Mouse (Mus musculus): ENCODE results near the gene Olfr744. TPM values are rescaled to one million over a fixed set of nuclear protein-coding genes. Genes with fewer than 3 reads are reported as not detected.
"Not testable (repeated sequence)": the region's sequence is repeated elsewhere in the genome, so short reads cannot be mapped to it uniquely, and the experiment has no call there.

Gene Olfr744
- not detected for total RNA-seq (2021)
- long read RNA-seq, experiment 1, result 0 reads
- long read RNA-seq, experiment 2, result 0 reads

GRCm38 (mm10) chr14:50614579-50614978 is at the start of gene Olfr744:
TSS of gene Olfr744 (plus strand) at chr14:50614879.
- no peak for DNase-seq (ENCODE audit: low spot score in 2 of 2)

- DNase-seq (ENCODE audit: low spot score in 2 of 2), result not testable (repeated sequence)
Measured at GRCm38 (mm10) chr14:50573056-50573455, 41.6 kb upstream of the Olfr744 start.

- no peak for DNase-seq (ENCODE audit: low spot score in 2 of 2)
Measured at GRCm38 (mm10) chr14:50639088-50639487, 24.4 kb downstream of the Olfr744 start, which contains the start of gene Olfr745. TSS of gene Olfr745 (plus strand) at chr14:50639388.

- DNase-seq (ENCODE audit: low spot score in 2 of 2), result no peak
Measured at GRCm38 (mm10) chr14:50646783-50647182, 32.1 kb downstream of the Olfr744 start, which contains the start of gene Olfr746. TSS of gene Olfr746 (plus strand) at chr14:50647083.

Other genes starting within 250 kb of the Olfr744 start
- gene Olfr736, start 233.7 kb upstream of the Olfr744 start, total RNA-seq (2021), result not detected
- not detected for gene Olfr738, start 207.3 kb upstream of the Olfr744 start, total RNA-seq (2021)
- gene Olfr739, start 196.3 kb upstream of the Olfr744 start, total RNA-seq (2021), result not detected
- not detected for gene Olfr740, start 169.3 kb upstream of the Olfr744 start, total RNA-seq (2021)
- gene Olfr741, start 142.1 kb upstream of the Olfr744 start, total RNA-seq (2021), result not detected
- not detected for gene Olfr742, start 111.3 kb upstream of the Olfr744 start, total RNA-seq (2021)
- not detected for gene Olfr743, start 93.0 kb upstream of the Olfr744 start, total RNA-seq (2021)
- gene Olfr745, start 24.5 kb downstream of the Olfr744 start, total RNA-seq (2021), result not detected
- not detected for gene Olfr746, start 32.2 kb downstream of the Olfr744 start, total RNA-seq (2021)
- gene Olfr747, start 78.3 kb downstream of the Olfr744 start, total RNA-seq (2021), result not detected
- gene Olfr748, start 92.5 kb downstream of the Olfr744 start, total RNA-seq (2021), result not detected
- not detected for gene Olfr749, start 130.2 kb downstream of the Olfr744 start, total RNA-seq (2021)
- gene Ttc5, start 170.6 kb downstream of the Olfr744 start, total RNA-seq (2021), result 10 to 100 TPM; 53.4 to 55.6 TPM
- not detected for gene Ccnb1ip1, start 192.9 kb downstream of the Olfr744 start, total RNA-seq (2021)
- 10 to 100 TPM; 27.0 to 27.8 TPM for gene Parp2, start 193.0 kb downstream of the Olfr744 start, total RNA-seq (2021)